Mouse (Mus musculus): Measurements from ENCODE around the gene Ctnna2. TPM values are rescaled to one million over a fixed set of nuclear protein-coding genes. Genes with fewer than 3 reads are reported as not detected.

The Ctnna2 gene
- total RNA-seq, 2 experiments from 2014 or later: 95.8 to 97.9 TPM

GRCm38 (mm10) chr6:77209183-77209582 is 770.3 kb downstream of the Ctnna2 start:
- peak in 1 of 2 experiments; percentile 43 for DNase-seq (ENCODE audit: extremely low spot score in 1 of 2, low spot score in 1 of 2)

GRCm38 (mm10) chr6:77199375-77199774 is 780.1 kb downstream of the Ctnna2 start:
- no peak for DNase-seq (ENCODE audit: extremely low spot score in 1 of 2, low spot score in 1 of 2)

GRCm38 (mm10) chr6:77196650-77197049 is 782.8 kb downstream of the Ctnna2 start:
- DNase-seq (ENCODE audit: extremely low spot score in 1 of 2, low spot score in 1 of 2): no peak

GRCm38 (mm10) chr6:77191635-77192034 is 787.9 kb downstream of the Ctnna2 start:
- no peak for DNase-seq (ENCODE audit: extremely low spot score in 1 of 2, low spot score in 1 of 2)

- no peak for DNase-seq (ENCODE audit: extremely low spot score in 1 of 2, low spot score in 1 of 2)
Measured at GRCm38 (mm10) chr6:77188628-77189027, 790.9 kb downstream of the Ctnna2 start.

- no peak for DNase-seq (ENCODE audit: extremely low spot score in 1 of 2, low spot score in 1 of 2)
Measured at GRCm38 (mm10) chr6:77185751-77186150, 793.7 kb downstream of the Ctnna2 start.

- no peak for DNase-seq (ENCODE audit: extremely low spot score in 1 of 2, low spot score in 1 of 2)
Measured at GRCm38 (mm10) chr6:77184896-77185295, 794.6 kb downstream of the Ctnna2 start.

GRCm38 (mm10) chr6:77175764-77176163 is 803.7 kb downstream of the Ctnna2 start:
- no peak for DNase-seq (ENCODE audit: extremely low spot score in 1 of 2, low spot score in 1 of 2)

- no peak for DNase-seq (ENCODE audit: extremely low spot score in 1 of 2, low spot score in 1 of 2)
Measured at GRCm38 (mm10) chr6:77157028-77157427, 822.5 kb downstream of the Ctnna2 start.

GRCm38 (mm10) chr6:77139306-77139920 is 840.1 kb downstream of the Ctnna2 start:
- DNase-seq (ENCODE audit: extremely low spot score in 1 of 2, low spot score in 1 of 2): no peak

GRCm38 (mm10) chr6:77120926-77121325 is 858.6 kb downstream of the Ctnna2 start:
- no peak for DNase-seq (ENCODE audit: extremely low spot score in 1 of 2, low spot score in 1 of 2)

GRCm38 (mm10) chr6:77120510-77120909 is 859.0 kb downstream of the Ctnna2 start:
- DNase-seq (ENCODE audit: extremely low spot score in 1 of 2, low spot score in 1 of 2): no peak

- DNase-seq (ENCODE audit: extremely low spot score in 1 of 2, low spot score in 1 of 2): no peak
Measured at GRCm38 (mm10) chr6:77109095-77109945, 870.2 kb downstream of the Ctnna2 start.

GRCm38 (mm10) chr6:77101047-77101446 is 878.5 kb downstream of the Ctnna2 start:
- DNase-seq (ENCODE audit: extremely low spot score in 1 of 2, low spot score in 1 of 2): no peak

- DNase-seq (ENCODE audit: extremely low spot score in 1 of 2, low spot score in 1 of 2): no peak
Measured at GRCm38 (mm10) chr6:77098540-77098939, 881.0 kb downstream of the Ctnna2 start.

- peak; percentile 53 to 77 for DNase-seq (ENCODE audit: extremely low spot score in 1 of 2, low spot score in 1 of 2)
Measured at GRCm38 (mm10) chr6:77075396-77076376, 903.8 kb downstream of the Ctnna2 start.

GRCm38 (mm10) chr6:77069595-77069994 is 909.9 kb downstream of the Ctnna2 start:
- no peak for DNase-seq (ENCODE audit: extremely low spot score in 1 of 2, low spot score in 1 of 2)

GRCm38 (mm10) chr6:77050690-77051089 is 928.8 kb downstream of the Ctnna2 start:
- no peak for DNase-seq (ENCODE audit: extremely low spot score in 1 of 2, low spot score in 1 of 2)

- DNase-seq (ENCODE audit: extremely low spot score in 1 of 2, low spot score in 1 of 2): no peak
Measured at GRCm38 (mm10) chr6:77050193-77050592, 929.3 kb downstream of the Ctnna2 start.

- DNase-seq (ENCODE audit: extremely low spot score in 1 of 2, low spot score in 1 of 2): no peak
Measured at GRCm38 (mm10) chr6:77047568-77047967, 931.9 kb downstream of the Ctnna2 start.

- no peak for DNase-seq (ENCODE audit: extremely low spot score in 1 of 2, low spot score in 1 of 2)
Measured at GRCm38 (mm10) chr6:77025066-77025465, 954.4 kb downstream of the Ctnna2 start.
